Mouse (Mus musculus) embryonic stem cell, embryonic (primary cell): ENCODE results near the gene Zc3h12a.

Experiments used
- CTCF ChIA-PET, 4 experiments: fragments of 300-600 bp in 2 of 4; fragments of 350-600 bp in 2 of 4; sonication (Branson Sonifier 250); formaldehyde crosslinking; loops; one replicate each; lab custom pipeline; 2022; ENCODE audit warnings: inconsistent platforms in 2 of 4; lab: Charles Lee
- POLR2A ChIA-PET, 4 experiments: fragments of 300-600 bp in 2 of 4; fragments of 350-600 bp in 2 of 4; sonication (Branson Sonifier 250); formaldehyde crosslinking; loops; one replicate each; lab custom pipeline; 2022; ENCODE audit warnings: antibody characterized with exemption in 4 of 4, inconsistent platforms in 1 of 4; lab: Charles Lee

Gene Zc3h12a

DNA sequence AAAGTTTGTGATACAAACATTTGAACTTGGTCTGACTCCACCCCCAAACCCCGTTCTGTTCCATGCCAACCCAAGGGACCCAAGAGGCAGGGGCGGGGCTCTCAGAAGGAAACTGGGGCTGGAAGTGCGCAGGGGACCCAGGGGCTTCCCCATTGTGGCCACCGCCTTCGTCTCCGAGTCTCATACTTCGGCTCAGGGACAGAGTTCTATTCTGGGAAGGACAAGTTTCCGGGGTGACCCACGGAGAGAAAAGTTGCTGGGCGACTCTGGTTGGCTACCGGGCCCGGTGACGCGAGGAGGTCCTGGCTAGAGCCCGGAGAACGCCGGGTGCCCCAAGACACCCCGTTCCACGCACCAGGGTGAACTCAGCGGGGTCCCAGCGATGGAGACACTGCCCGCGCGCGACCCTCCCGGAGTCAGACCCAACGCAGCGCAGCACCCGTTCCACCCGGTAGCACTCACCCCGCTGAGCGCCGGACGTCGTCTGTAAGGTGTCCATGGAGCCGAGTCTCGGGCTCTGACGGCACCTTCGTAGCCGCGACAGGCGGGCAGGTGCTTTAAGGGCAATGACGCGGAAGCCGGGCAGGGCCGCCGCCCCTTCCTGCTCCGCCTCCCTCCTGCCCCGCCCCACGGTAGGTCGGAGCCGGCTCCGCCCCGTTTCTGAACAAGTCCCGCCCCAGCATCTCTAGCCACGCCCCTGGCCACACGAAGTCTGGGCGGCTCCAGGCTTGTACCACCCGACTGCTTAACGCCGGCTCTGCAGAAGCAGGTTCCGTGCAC, at the start of gene Zc3h12a:
Gene Zc3h12a, minus strand, starts transcription at position 536 of the 780 bp plus-strand sequence.
- POLR2A ChIA-PET: interaction anchor here in 3 of 4 experiments (0.6 to 3.6 kb wide), 10 partner anchors 8 to 631 kb away, joined by 3 to 35 read pairs (median 4); no protein-coding TSS in a partner anchor
- CTCF ChIA-PET: interaction anchor here in 1 of 4 experiments (1.6 kb wide), 1 partner anchor 13 kb away, joined by 5 read pairs; no protein-coding TSS in a partner anchor

GRCm38 (mm10) chr4:125176639-125177165, 49.1 kb upstream of the Zc3h12a start:
- POLR2A ChIA-PET: interaction anchor here in 3 of 4 experiments (0.6 to 1.9 kb wide), 10 partner anchors 8 to 1432 kb away, joined by 3 to 11 read pairs (median 4); no protein-coding TSS in a partner anchor

GRCm38 (mm10) chr4:125176190-125176589, 48.5 kb upstream of the Zc3h12a start:
- POLR2A ChIA-PET: interaction anchor here in 2 of 4 experiments (0.6 to 3.8 kb wide), 7 partner anchors 9 to 1048 kb away, joined by 3 to 10 read pairs (median 3); no protein-coding TSS in a partner anchor
- CTCF ChIA-PET: no interaction called here

More at GRCm38 (mm10) chr4:125176639-125177165, 49.1 kb upstream of the Zc3h12a start:
- CTCF ChIA-PET: interaction anchor here in 2 of 4 experiments (1.5 to 1.7 kb wide), 2 partner anchors 16 kb away, joined by 5 read pairs; no protein-coding TSS in a partner anchor

DNA sequence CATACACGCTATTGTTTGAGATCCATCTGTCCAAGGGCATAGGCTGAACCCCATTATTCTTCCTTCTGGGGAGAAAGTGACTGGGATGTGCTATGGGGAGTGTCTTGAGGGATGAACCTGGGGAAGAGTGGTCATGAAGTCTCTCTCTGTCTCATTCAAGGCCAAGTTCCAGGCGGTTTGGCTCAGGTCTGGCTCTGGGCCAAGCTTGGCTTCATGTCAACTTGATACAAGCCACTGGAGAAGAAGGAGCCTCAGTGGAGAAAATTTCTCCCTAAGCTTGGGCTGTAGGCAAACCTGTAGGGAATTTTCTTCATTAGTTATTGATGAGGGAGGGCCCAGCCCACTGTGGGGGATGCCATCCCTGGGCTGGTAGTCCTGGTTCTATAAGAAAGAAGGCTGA, 48.0 kb upstream of the Zc3h12a start:
- ChIA-PET CTCF (interaction anchor here in 1 of 4 experiments (0.7 kb wide), 1 partner anchor 10 kb away, joined by 3 read pairs; no protein-coding TSS in a partner anchor), POLR2A (interaction anchor here in 2 of 4 experiments (1.4 to 3.8 kb wide), 2 partner anchors 12 to 13 kb away, joined by 3 to 10 read pairs; no protein-coding TSS in a partner anchor)

DNA sequence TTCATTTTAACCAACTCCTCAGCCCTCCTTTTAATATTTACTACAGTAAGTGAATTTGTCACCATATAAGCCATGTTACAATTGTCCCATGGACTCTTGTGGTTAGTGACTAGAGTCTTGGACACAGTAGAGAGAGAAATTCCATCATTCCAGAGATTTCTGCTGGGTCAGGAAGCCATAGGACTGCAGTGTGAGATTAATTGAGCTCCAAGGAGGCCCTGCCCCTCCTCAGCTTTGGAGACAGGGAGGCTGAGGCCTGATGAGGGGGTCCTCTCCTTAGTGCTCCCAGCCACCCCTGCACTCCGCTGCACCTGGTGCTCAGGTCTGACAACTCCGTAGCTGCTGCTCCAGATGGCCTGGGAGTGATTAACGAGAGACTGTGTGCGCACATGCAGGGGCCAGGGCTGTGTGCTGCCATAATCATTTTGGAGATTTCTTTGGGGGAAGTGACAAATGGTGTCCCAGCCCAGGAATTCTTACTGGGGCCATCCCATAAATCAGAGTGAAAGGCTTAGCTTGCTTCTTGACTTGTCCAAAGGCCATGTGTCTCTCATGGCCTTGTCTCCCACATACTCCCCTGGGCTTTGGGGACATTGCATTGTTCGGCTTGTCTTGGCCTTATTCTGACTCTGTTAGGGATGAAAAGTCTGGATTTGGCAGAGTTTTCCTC, 47.0 kb upstream of the Zc3h12a start:
- ChIA-PET POLR2A (interaction anchor here in 2 of 4 experiments (1.0 to 3.8 kb wide), 4 partner anchors 11 to 29 kb away, joined by 3 to 10 read pairs (median 3); no protein-coding TSS in a partner anchor), CTCF (interaction anchor here in 1 of 4 experiments (0.5 kb wide), 1 partner anchor 69 kb away, joined by 4 read pairs; no protein-coding TSS in a partner anchor)

DNA sequence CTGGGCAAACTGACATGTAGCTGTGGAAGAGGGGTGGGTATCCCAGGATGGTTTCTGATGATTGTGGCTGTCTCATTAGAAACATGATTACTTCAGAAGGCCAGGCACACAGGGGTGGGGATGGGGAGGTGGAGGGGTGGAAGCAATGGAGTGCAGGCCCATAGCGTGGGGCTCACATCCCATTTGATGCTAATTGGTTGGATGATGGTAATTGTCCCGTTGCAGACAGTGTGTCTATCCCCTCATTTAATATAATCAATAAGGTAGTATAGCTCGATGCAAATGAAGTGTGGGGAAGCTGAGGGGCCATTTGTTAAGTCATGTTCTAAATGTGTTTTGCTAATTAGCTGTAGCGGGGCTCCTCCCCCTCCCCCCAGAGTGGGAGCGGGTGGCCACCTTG, 45.5 kb upstream of the Zc3h12a start:
- ChIA-PET POLR2A (interaction anchor here in 2 of 4 experiments (1.1 to 3.8 kb wide), 3 partner anchors 10 to 38 kb away, joined by 4 to 10 read pairs (median 6); no protein-coding TSS in a partner anchor), CTCF (interaction anchor here in 1 of 4 experiments (1.4 kb wide), 1 partner anchor 13 kb away, joined by 5 read pairs; no protein-coding TSS in a partner anchor)

DNA sequence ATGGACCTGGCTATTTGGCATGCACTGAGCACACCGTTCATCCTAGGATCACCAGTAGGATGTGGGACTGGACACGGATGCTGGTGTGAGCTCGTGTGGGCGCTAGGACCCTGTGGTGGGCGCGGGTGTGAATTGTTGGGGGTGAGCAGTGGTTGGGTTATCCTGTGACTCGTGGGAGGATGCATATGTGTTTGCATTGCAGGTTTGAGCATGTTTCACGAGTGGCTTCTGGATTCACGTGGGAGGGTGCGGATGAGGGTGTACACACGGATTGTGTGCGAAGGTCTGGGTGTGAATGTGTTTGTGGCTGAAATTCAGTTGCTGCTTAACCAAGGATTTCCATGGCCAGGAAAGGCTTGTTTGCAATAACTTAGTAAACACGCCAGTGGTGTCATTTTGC, 45.1 kb upstream of the Zc3h12a start:
- POLR2A ChIA-PET: interaction anchor here in 2 of 4 experiments (0.5 to 3.8 kb wide), 4 partner anchors 9 to 253 kb away, joined by 4 to 10 read pairs (median 6); no protein-coding TSS in a partner anchor
- CTCF ChIA-PET: interaction anchor here in 2 of 4 experiments (1.0 to 1.4 kb wide), 2 partner anchors 13 kb away, joined by 3 to 5 read pairs; no protein-coding TSS in a partner anchor

DNA sequence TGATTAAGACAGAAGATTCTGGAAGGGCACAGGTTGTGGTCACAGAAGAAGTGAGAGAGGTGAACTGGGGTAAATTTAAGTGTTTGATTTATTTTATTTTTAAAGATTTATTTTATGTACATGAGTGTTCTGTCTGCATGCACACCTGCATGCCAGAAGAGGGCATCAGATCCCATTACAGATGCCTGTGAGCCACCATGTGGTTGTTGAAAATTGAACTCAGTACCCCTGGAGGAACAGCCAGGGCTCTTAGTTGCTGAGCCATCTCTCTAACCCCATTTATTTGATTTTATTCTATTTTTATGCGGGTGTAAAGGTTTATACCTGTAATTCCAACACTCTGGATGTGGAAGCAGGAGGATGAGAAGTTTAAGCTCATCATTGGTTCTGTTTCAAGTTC, 40.1 kb upstream of the Zc3h12a start:
- ChIA-PET POLR2A (interaction anchor here (0.6 to 2.6 kb wide), 20 partner anchors 7 to 762 kb away, joined by 3 to 14 read pairs (median 4); no protein-coding TSS in a partner anchor), CTCF (interaction anchor here in 3 of 4 experiments (0.5 to 3.0 kb wide), 10 partner anchors 9 to 86 kb away, joined by 3 to 11 read pairs (median 6); no protein-coding TSS in a partner anchor)

DNA sequence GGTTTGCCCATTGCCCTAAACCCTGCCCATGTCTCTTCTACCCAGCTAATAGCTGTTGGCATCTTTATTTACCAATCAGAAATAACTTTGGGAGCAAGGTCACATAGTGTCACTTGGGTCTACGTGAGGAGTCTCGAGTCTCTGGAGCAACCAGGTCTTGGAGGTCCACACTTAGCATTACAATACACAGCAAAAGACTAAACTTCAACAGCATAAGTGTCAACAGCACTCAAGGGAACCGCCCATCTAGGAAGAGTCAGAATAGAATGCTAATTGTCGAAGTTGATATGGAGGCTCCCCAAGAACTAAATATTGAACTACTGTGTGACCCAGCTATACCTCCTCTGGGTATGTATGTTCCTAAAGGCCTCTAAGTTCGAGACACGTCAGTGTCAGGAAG, 37.2 kb upstream of the Zc3h12a start:
- POLR2A ChIA-PET: interaction anchor here (0.5 to 3.4 kb wide), 11 partner anchors 9 to 487 kb away, joined by 3 to 18 read pairs (median 3); no protein-coding TSS in a partner anchor
- CTCF ChIA-PET: interaction anchor here in 1 of 4 experiments (0.8 kb wide), 1 partner anchor 11 kb away, joined by 3 read pairs; no protein-coding TSS in a partner anchor

DNA sequence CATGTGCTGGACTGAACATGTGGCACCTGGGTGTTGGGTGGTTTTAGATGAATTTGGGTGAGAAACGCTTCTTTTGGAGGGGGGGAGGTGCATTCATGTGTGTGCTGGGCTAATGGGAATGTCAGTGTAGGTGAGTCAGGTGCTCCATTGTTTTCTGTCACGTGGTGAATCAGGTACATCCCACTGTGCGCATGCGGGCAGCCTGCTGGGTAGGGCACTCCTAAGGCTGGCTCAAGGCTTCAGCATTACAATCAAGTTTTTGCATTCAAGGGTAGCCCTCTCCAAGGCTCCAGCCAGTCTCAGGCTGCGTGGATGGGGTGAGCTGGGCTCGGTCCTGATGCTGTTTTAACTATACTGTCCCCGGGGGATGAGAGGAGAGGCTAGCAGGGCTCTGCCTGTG, 35.1 kb upstream of the Zc3h12a start:
- ChIA-PET CTCF (interaction anchor here in 3 of 4 experiments (0.5 to 2.8 kb wide), 14 partner anchors 9 to 800 kb away, joined by 3 to 11 read pairs (median 4); no protein-coding TSS in a partner anchor), POLR2A (interaction anchor here in 3 of 4 experiments (0.7 to 4.4 kb wide), 44 partner anchors 9 to 566 kb away, joined by 3 to 35 read pairs (median 5); partner anchors contain the start of gene Meaf6 (in 1 of the 3))

- ChIA-PET POLR2A (interaction anchor here in 3 of 4 experiments (0.6 to 4.4 kb wide), 15 partner anchors 8 to 373 kb away, joined by 3 to 35 read pairs (median 4); no protein-coding TSS in a partner anchor), CTCF (interaction anchor here (0.6 to 2.8 kb wide), 14 partner anchors 10 to 1896 kb away, joined by 3 to 11 read pairs (median 4); no protein-coding TSS in a partner anchor)
Observed at GRCm38 (mm10) chr4:125161392-125161791, 33.8 kb upstream of the Zc3h12a start.

GRCm38 (mm10) chr4:125160951-125161331, 33.3 kb upstream of the Zc3h12a start:
- POLR2A ChIA-PET: interaction anchor here (0.6 to 4.4 kb wide), 24 partner anchors 8 to 374 kb away, joined by 3 to 35 read pairs (median 4); no protein-coding TSS in a partner anchor
- CTCF ChIA-PET: interaction anchor here (0.5 to 2.8 kb wide), 89 partner anchors 8 to 1896 kb away, joined by 3 to 28 read pairs (median 5); partner anchors contain the start of genes Meaf6 (in 1 of the 4) and Mrps15 (in 1 of the 4)

- CTCF ChIA-PET: interaction anchor here (0.5 to 2.8 kb wide), 107 partner anchors 8 to 936 kb away, joined by 3 to 28 read pairs (median 5); partner anchors contain the start of genes Meaf6 (in 1 of the 4) and Mrps15 (in 1 of the 4)
- POLR2A ChIA-PET: interaction anchor here (0.5 to 4.4 kb wide), 26 partner anchors 8 to 1397 kb away, joined by 3 to 35 read pairs (median 4); no protein-coding TSS in a partner anchor
Observed at GRCm38 (mm10) chr4:125160320-125160950, 32.8 kb upstream of the Zc3h12a start.

- CTCF ChIA-PET: interaction anchor here in 3 of 4 experiments (0.5 to 2.2 kb wide), 7 partner anchors 9 to 73 kb away, joined by 3 to 16 read pairs (median 4); partner anchors contain the start of gene Meaf6 (in 1 of the 3)
- POLR2A ChIA-PET: interaction anchor here in 2 of 4 experiments (0.7 to 3.1 kb wide), 5 partner anchors 10 to 42 kb away, joined by 4 to 14 read pairs (median 4); no protein-coding TSS in a partner anchor
Observed at GRCm38 (mm10) chr4:125158581-125159317, 31.1 kb upstream of the Zc3h12a start.

DNA sequence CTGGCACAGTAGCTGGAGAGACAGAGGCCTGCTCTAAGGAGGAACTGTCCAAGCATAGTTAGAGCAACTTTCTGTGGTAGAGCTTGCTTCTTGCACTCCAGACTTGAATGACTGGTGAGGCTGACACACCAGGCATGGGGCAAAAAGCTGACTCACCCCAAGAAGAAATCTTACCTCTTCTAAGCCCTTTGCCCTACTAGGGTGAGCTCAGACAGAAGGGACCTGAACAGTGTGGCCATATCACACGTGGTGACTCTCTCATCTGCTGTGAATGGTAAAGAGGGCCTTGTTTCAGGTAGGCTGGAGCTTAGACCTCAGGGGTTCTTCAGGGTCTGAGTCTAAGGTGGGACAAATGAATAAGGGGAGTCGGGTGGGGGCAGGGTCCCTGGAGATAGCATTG, 30.4 kb upstream of the Zc3h12a start:
- ChIA-PET CTCF (interaction anchor here in 3 of 4 experiments (0.5 to 2.2 kb wide), 7 partner anchors 10 to 44 kb away, joined by 3 to 8 read pairs (median 4); no protein-coding TSS in a partner anchor), POLR2A (interaction anchor here in 2 of 4 experiments (0.6 to 2.3 kb wide), 7 partner anchors 10 to 43 kb away, joined by 3 to 12 read pairs (median 4); no protein-coding TSS in a partner anchor)
